Mouse (Mus musculus): ENCODE data around the gene Olfr598. TPM values are rescaled to one million over a fixed set of nuclear protein-coding genes. Genes with fewer than 3 reads are reported as not detected.
"Not testable (repeated sequence)": the region's sequence is repeated elsewhere in the genome, so short reads cannot be mapped to it uniquely, and the experiment has no call there.

The Olfr598 gene
- not detected for polyA plus RNA-seq (2012; fragmentation: generic; extraction: Trizol)

DNA sequence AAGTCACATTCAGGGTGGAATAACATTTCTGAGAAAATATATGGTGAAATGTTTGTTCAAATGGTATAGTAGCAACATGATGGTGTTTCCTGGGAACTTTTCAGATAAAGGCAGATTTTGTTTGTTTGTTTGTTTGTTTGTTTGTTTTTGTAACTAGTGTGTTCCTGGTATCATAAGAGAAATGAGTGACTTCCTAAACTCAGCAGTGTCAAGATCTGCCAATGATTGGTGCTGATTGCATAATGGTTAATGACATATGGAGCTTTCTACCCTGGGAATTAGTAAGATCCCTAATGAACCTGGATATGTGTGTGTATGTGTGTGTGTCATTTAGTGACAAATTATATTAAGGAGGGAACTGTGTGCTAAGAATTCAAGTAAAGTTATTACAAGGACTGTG, at the start of gene Olfr598:
TSS of gene Olfr598 (plus strand) at position 301 of the 400 bp plus-strand sequence.
- Histone ChIP-seq H3K36me3 (ENCODE audit: control insufficient read depth, insufficient read depth) (no peaks in the 10 kb centered on the region), H3K27me3 (ENCODE audit: control insufficient read depth, insufficient read depth, insufficient read length) (no peaks in the 10 kb centered on the region), H3ac (ENCODE audit: control insufficient read depth, insufficient read length) (no peak within 1 kb of the TSS), H3K4me2 (ENCODE audit: low read depth) (no peak within 1 kb of the TSS), H3K79me2 (ENCODE audit: control insufficient read depth, insufficient read depth) (no peaks in the 10 kb centered on the region), H3K4me3 (no peak within 1 kb of the TSS)
- TF ChIP-seq MYOD1 (IDR thresholded peaks at IDR 0.05; ENCODE audit: control insufficient read depth in 1 of 3, insufficient read length in 2 of 3, low read depth in 2 of 3), result no peak
- TF ChIP-seq USF1 (IDR thresholded peaks at IDR 0.05; ENCODE audit: low read depth), result no peak
- no peak for TF ChIP-seq REST (IDR thresholded peaks at IDR 0.05; ENCODE audit: insufficient read depth, insufficient read length)
- no peak for TF ChIP-seq POLR2A (IDR thresholded peaks at IDR 0.05; ENCODE audit: insufficient read length, low read depth)
- no peak for TF ChIP-seq MAX (IDR thresholded peaks at IDR 0.05; ENCODE audit: low read depth)
- no peak for TF ChIP-seq TCF3 (IDR thresholded peaks at IDR 0.05; ENCODE audit: insufficient read length, low read depth)
- TF ChIP-seq SRF (IDR thresholded peaks at IDR 0.05; ENCODE audit: control insufficient read depth, insufficient read length, low read depth), result no peak
- no peak for TF ChIP-seq MYOG (IDR thresholded peaks at IDR 0.05; ENCODE audit: control insufficient read depth in 1 of 3, insufficient read depth in 1 of 3, insufficient read length in 2 of 3, low read depth in 2 of 3)
- no peak for TF ChIP-seq POLR2AphosphoS2 (IDR thresholded peaks at IDR 0.05; ENCODE audit: insufficient read length, low read depth)

DNA sequence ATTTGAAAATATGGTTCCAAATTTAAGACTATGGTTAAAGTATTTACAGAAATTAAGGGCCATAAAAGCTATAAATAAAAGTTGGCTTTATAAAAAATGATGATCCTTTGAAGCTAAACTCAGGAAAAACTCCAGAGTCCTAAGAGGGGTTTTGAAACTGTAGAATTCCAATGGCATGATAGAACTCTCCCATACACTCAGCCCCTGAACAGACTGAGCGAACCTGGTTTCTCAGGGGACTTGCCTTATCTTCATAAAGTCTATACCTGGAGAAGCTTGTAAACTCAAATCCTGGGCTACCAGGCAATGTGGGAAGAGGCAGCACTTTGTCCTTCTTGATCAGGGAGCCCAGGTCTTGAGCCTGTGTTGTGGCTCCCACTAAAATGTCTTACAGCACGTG, 18.0 kb upstream of the Olfr598 start, which contains the start of gene Olfr596:
TSS of gene Olfr596 (plus strand) at position 301 of the 400 bp plus-strand sequence.
- H3K36me3 ChIP-seq (ENCODE audit: control insufficient read depth, insufficient read depth); H3K79me2 ChIP-seq (ENCODE audit: control insufficient read depth, insufficient read depth); H3ac ChIP-seq (ENCODE audit: control insufficient read depth, insufficient read length); H3K4me3 ChIP-seq; H3K27me3 ChIP-seq (ENCODE audit: control insufficient read depth, insufficient read depth, insufficient read length); H3K4me2 ChIP-seq (ENCODE audit: low read depth): not testable (repeated sequence)

DNA sequence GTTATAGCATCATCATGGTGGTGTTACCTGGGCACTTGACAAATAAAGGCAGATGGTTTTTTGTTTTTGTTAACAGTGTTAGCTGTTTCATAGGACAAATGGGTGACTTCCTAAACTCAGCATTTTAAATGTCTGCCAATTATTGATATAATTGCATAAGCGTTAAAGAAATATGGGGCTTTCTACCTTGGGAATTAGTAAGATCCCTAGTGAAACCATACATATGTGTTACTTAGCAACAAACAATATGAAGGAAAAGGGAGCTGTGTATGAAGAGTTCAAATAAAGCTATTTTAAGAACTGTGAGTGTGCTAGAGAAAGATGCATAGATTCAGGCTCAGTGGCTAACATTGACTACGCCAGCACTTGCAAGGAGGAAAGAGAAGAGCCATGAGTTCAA, 7.4 kb upstream of the Olfr598 start, which contains the start of gene Olfr597:
TSS of gene Olfr597 (plus strand) at position 301 of the 400 bp plus-strand sequence.
- not testable (repeated sequence) for H3ac ChIP-seq (ENCODE audit: control insufficient read depth, insufficient read length); H3K79me2 ChIP-seq (ENCODE audit: control insufficient read depth, insufficient read depth); H3K36me3 ChIP-seq (ENCODE audit: control insufficient read depth, insufficient read depth); H3K4me2 ChIP-seq (ENCODE audit: low read depth); H3K27me3 ChIP-seq (ENCODE audit: control insufficient read depth, insufficient read depth, insufficient read length); H3K4me3 ChIP-seq

DNA sequence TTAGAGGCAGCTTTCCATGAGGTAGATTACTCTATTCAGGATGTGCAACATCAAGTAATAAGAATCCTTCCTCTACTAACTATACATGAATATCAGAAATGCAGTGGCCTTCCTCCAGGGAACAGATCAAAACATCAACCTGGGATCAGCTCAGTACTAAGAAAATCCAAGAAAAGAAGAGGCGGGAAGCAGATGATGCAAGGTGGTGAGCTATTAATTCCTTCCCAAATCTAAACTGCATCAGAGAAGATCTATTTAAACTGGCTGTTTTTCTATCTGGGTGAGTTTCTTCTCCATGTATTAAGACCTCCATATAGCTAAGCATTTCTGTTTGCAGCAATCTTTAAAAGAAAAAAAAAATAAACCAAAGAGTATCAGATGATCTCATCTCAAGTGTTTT, 12.2 kb downstream of the Olfr598 start, which contains the start of gene Olfr599:
TSS of gene Olfr599 (plus strand) at position 301 of the 400 bp plus-strand sequence.
- H3ac ChIP-seq (ENCODE audit: control insufficient read depth, insufficient read length), result no peak within 1 kb of the TSS
- no peaks in the 10 kb centered on the region for H3K79me2 ChIP-seq (ENCODE audit: control insufficient read depth, insufficient read depth)
- TF ChIP-seq TCF3 (IDR thresholded peaks at IDR 0.05; ENCODE audit: insufficient read length, low read depth), result no peak
- no peak for TF ChIP-seq MYOG (IDR thresholded peaks at IDR 0.05; ENCODE audit: control insufficient read depth in 1 of 3, insufficient read depth in 1 of 3, insufficient read length in 2 of 3, low read depth in 2 of 3)
- TF ChIP-seq TCF12 (IDR thresholded peaks at IDR 0.05; ENCODE audit: insufficient read depth, poor library complexity, severe bottlenecking), result no peak
- no peak for TF ChIP-seq MAX (IDR thresholded peaks at IDR 0.05; ENCODE audit: low read depth)
- no peak for TF ChIP-seq POLR2A (IDR thresholded peaks at IDR 0.05; ENCODE audit: insufficient read length, low read depth)
- TF ChIP-seq REST (IDR thresholded peaks at IDR 0.05; ENCODE audit: insufficient read depth, insufficient read length), result no peak
- TF ChIP-seq MYOD1 (IDR thresholded peaks at IDR 0.05; ENCODE audit: control insufficient read depth in 1 of 3, insufficient read length in 2 of 3, low read depth in 2 of 3), result no peak
- no peak for TF ChIP-seq USF1 (IDR thresholded peaks at IDR 0.05; ENCODE audit: low read depth)
- TF ChIP-seq POLR2AphosphoS2 (IDR thresholded peaks at IDR 0.05; ENCODE audit: insufficient read length, low read depth), result no peak
- TF ChIP-seq E2F4 (IDR thresholded peaks at IDR 0.05; ENCODE audit: insufficient read depth), result no peak
- H3K27me3 ChIP-seq (ENCODE audit: control insufficient read depth, insufficient read depth, insufficient read length), result no peaks in the 10 kb centered on the region
- no peaks in the 10 kb centered on the region for H3K36me3 ChIP-seq (ENCODE audit: control insufficient read depth, insufficient read depth)
- no peak within 1 kb of the TSS for H3K4me3 ChIP-seq
- H3K4me2 ChIP-seq (ENCODE audit: low read depth), result no peak within 1 kb of the TSS

DNA sequence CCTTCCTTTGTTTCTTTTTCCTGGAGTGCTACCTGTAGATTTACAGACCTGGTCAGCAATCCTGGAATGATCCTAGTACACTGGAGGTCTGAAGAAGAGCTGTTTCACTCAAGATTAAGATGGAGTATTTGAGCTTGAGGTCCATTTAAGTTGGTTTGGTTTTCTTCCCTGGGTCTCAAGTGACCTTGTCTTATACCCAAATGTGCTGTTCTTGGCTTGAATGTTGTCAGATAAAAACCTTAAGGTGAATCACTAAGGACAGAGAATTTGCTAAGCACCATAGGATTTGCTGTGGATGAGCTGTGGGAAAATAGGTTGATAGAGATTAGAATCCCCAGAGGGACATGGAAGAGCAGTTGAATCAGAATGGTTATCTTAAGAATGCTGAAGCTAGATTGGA, 26.2 kb downstream of the Olfr598 start, which contains the start of gene Olfr600:
TSS of gene Olfr600 (minus strand) at position 101 of the 400 bp plus-strand sequence.
- Histone ChIP-seq H3ac (ENCODE audit: control insufficient read depth, insufficient read length) (no peak within 1 kb of the TSS), H3K4me3 (no peak within 1 kb of the TSS), H3K36me3 (ENCODE audit: control insufficient read depth, insufficient read depth) (no peaks in the 10 kb centered on the region), H3K27me3 (ENCODE audit: control insufficient read depth, insufficient read depth, insufficient read length) (no peaks in the 10 kb centered on the region), H3K4me2 (ENCODE audit: low read depth) (no peak within 1 kb of the TSS), H3K79me2 (ENCODE audit: control insufficient read depth, insufficient read depth) (no peaks in the 10 kb centered on the region)
- TF ChIP-seq TCF12 (IDR thresholded peaks at IDR 0.05; ENCODE audit: insufficient read depth, poor library complexity, severe bottlenecking) (no peak), POLR2AphosphoS2 (IDR thresholded peaks at IDR 0.05; ENCODE audit: insufficient read length, low read depth) (no peak), USF1 (IDR thresholded peaks at IDR 0.05; ENCODE audit: low read depth) (no peak)

DNA sequence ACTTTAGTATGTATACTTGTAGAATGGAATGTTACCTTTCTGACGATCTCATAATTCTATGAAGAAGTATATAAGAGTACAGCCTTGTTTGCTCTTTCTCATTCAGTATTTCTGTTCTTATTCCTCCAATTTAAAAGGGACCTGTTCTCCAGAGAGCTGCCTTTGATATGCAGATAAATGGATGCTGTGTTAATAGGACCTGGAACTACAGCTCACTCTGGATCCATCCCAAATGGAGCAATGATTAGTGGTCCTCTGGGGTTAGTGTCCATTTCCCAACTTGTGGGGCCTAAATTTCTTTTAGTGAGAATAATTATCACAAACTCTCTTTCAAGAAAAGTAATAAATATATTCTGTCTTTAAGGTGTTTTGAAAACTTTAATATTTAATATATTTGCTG, 39.2 kb downstream of the Olfr598 start, which contains the start of gene Olfr601:
TSS of gene Olfr601 (minus strand) at position 101 of the 400 bp plus-strand sequence.
- H3K27me3 ChIP-seq (ENCODE audit: control insufficient read depth, insufficient read depth, insufficient read length), result no peaks in the 10 kb centered on the region
- TF ChIP-seq TCF12 (IDR thresholded peaks at IDR 0.05; ENCODE audit: insufficient read depth, poor library complexity, severe bottlenecking), result no peak
- H3K79me2 ChIP-seq (ENCODE audit: control insufficient read depth, insufficient read depth), result no peaks in the 10 kb centered on the region
- no peak within 1 kb of the TSS for H3K4me2 ChIP-seq (ENCODE audit: low read depth)
- H3K36me3 ChIP-seq (ENCODE audit: control insufficient read depth, insufficient read depth), result no peaks in the 10 kb centered on the region
- H3K4me3 ChIP-seq, result no peak within 1 kb of the TSS
- no peak within 1 kb of the TSS for H3ac ChIP-seq (ENCODE audit: control insufficient read depth, insufficient read length)

Other genes starting within 250 kb of the Olfr598 start
- gene Olfr584, start 241.7 kb upstream of the Olfr598 start, polyA plus RNA-seq (2012; fragmentation: generic; extraction: Trizol), result not detected
- gene Olfr585, start 225.8 kb upstream of the Olfr598 start, polyA plus RNA-seq (2012; fragmentation: generic; extraction: Trizol), result not detected
- gene Olfr586, start 197.9 kb upstream of the Olfr598 start, polyA plus RNA-seq (2012; fragmentation: generic; extraction: Trizol), result not detected
- not detected for gene Olfr588-ps1, start 182.7 kb upstream of the Olfr598 start, polyA plus RNA-seq (2012; fragmentation: generic; extraction: Trizol)
- gene Olfr589, start 167.2 kb upstream of the Olfr598 start, polyA plus RNA-seq (2012; fragmentation: generic; extraction: Trizol), result not detected
- gene Olfr591, start 145.2 kb upstream of the Olfr598 start, polyA plus RNA-seq (2012; fragmentation: generic; extraction: Trizol), result not detected
- gene Olfr592, start 138.8 kb upstream of the Olfr598 start, polyA plus RNA-seq (2012; fragmentation: generic; extraction: Trizol), result not detected
- gene Olfr593, start 111.7 kb upstream of the Olfr598 start, polyA plus RNA-seq (2012; fragmentation: generic; extraction: Trizol), result not detected
- gene Olfr594, start 106.6 kb upstream of the Olfr598 start, polyA plus RNA-seq (2012; fragmentation: generic; extraction: Trizol), result not detected
- gene Usp17ld, start 71.1 kb upstream of the Olfr598 start, polyA plus RNA-seq (2012; fragmentation: generic; extraction: Trizol), result 0.05 TPM
- gene Olfr596, start 17.9 kb upstream of the Olfr598 start, polyA plus RNA-seq (2012; fragmentation: generic; extraction: Trizol), result not detected
- gene Olfr597, start 7.3 kb upstream of the Olfr598 start, polyA plus RNA-seq (2012; fragmentation: generic; extraction: Trizol), result not detected
- gene Olfr599, start 12.3 kb downstream of the Olfr598 start, polyA plus RNA-seq (2012; fragmentation: generic; extraction: Trizol), result not detected
- not detected for gene Olfr600, start 26.1 kb downstream of the Olfr598 start, polyA plus RNA-seq (2012; fragmentation: generic; extraction: Trizol)
- gene Olfr601, start 39.1 kb downstream of the Olfr598 start, polyA plus RNA-seq (2012; fragmentation: generic; extraction: Trizol), result not detected
- gene Olfr603, start 62.6 kb downstream of the Olfr598 start, polyA plus RNA-seq (2012; fragmentation: generic; extraction: Trizol), result not detected
- gene Usp17lc, start 91.5 kb downstream of the Olfr598 start, polyA plus RNA-seq (2012; fragmentation: generic; extraction: Trizol), result not detected
- gene Olfr605, start 121.9 kb downstream of the Olfr598 start, polyA plus RNA-seq (2012; fragmentation: generic; extraction: Trizol), result not detected
- gene Olfr606, start 125.5 kb downstream of the Olfr598 start, polyA plus RNA-seq (2012; fragmentation: generic; extraction: Trizol), result not detected
- gene Olfr607, start 140.6 kb downstream of the Olfr598 start, polyA plus RNA-seq (2012; fragmentation: generic; extraction: Trizol), result not detected
- gene Olfr608, start 146.3 kb downstream of the Olfr598 start, polyA plus RNA-seq (2012; fragmentation: generic; extraction: Trizol), result not detected
- gene Olfr609, start 174.5 kb downstream of the Olfr598 start, polyA plus RNA-seq (2012; fragmentation: generic; extraction: Trizol), result not detected
- not detected for gene Olfr610, start 188.6 kb downstream of the Olfr598 start, polyA plus RNA-seq (2012; fragmentation: generic; extraction: Trizol)
- gene Olfr611, start 197.3 kb downstream of the Olfr598 start, polyA plus RNA-seq (2012; fragmentation: generic; extraction: Trizol), result not detected
- gene Olfr612, start 219.1 kb downstream of the Olfr598 start, polyA plus RNA-seq (2012; fragmentation: generic; extraction: Trizol), result not detected
- gene Olfr613, start 224.5 kb downstream of the Olfr598 start, polyA plus RNA-seq (2012; fragmentation: generic; extraction: Trizol), result not detected
- gene Olfr615, start 232.5 kb downstream of the Olfr598 start, polyA plus RNA-seq (2012; fragmentation: generic; extraction: Trizol), result not detected
- gene Olfr616, start 245.6 kb downstream of the Olfr598 start, polyA plus RNA-seq (2012; fragmentation: generic; extraction: Trizol), result not detected
- gene Olfr617, start 249.5 kb downstream of the Olfr598 start, polyA plus RNA-seq (2012; fragmentation: generic; extraction: Trizol), result not detected

Measured in myocyte (in vitro differentiated cells).